ENCODE assay signal across 8 mouse cellular contexts in genomic region chr17:32025386-32025785, GRCm38 (mm10). TPM values are rescaled to one million over a fixed set of nuclear protein-coding genes. Genes with fewer than 3 reads are reported as not detected.
DNase-seq lines count a peak whose midpoint lies in the region; ATAC-seq and TF ChIP-seq lines count a peak whose summit lies in the region.

No protein-coding gene starts in this region.

- H3K4me1 ChIP-seq in CH12.LX (ENCODE audit: control insufficient read depth in 1 of 2, insufficient read depth in 2 of 2): peaks cover 12 to 29% of the 10 kb centered on the region in 2 experiments
- no peaks in the 10 kb centered on the region for H3K4me1 ChIP-seq in embryonic fibroblast, embryonic 13.5 days (ENCODE audit: control insufficient read depth, insufficient read depth, low read length)
- H3K4me1 ChIP-seq in heart, embryonic 16.5 days (ENCODE audit: control insufficient read depth, insufficient read depth, low read length): peaks cover 9% of the 10 kb centered on the region
- peaks cover 10% of the 10 kb centered on the region for H3K4me1 ChIP-seq in lung, embryonic 16.5 days (replicated peaks; ENCODE audit: control insufficient read depth, insufficient read depth, low read length)

- H3K27me3 ChIP-seq in CH12.LX (replicated peaks): no peaks in the 10 kb centered on the region
- no peaks in the 10 kb centered on the region for H3K27me3 ChIP-seq in heart, embryonic 16.5 days (ENCODE audit: control insufficient read depth, insufficient read depth, low read length)
- H3K27me3 ChIP-seq in lung, embryonic 16.5 days (ENCODE audit: control insufficient read depth, insufficient read depth, low read depth, low read length): no peaks in the 10 kb centered on the region

- dilution Hi-C loops in CH12.LX (cut with MboI; ENCODE audit: extremely low pct_ligation_motif_present, extremely low pct_unique_long_range_greater_than_20kb, low sequenced_read_pairs): no loop called here

- H3K9me3 ChIP-seq in CH12.LX (replicated peaks; ENCODE audit: low read length): no peaks in the 10 kb centered on the region
- no peaks in the 10 kb centered on the region for H3K9me3 ChIP-seq in heart, embryonic 16.5 days (replicated peaks; ENCODE audit: control insufficient read depth, low read length)
- H3K9me3 ChIP-seq in lung, embryonic 16.5 days (ENCODE audit: control insufficient read depth, low read length): no peaks in the 10 kb centered on the region

- TF ChIP-seq POLR2A in CH12.LX (IDR thresholded peaks at IDR 0.05; ENCODE audit: low read depth, low read length): no peak
- no peak for TF ChIP-seq POLR2A in embryonic fibroblast, embryonic 13.5 days (IDR thresholded peaks at IDR 0.05; ENCODE audit: low read depth, low read length)

- no peaks in the 10 kb centered on the region for H3K36me3 ChIP-seq in CH12.LX (replicated peaks in 1 of 2; ENCODE audit: control insufficient read depth in 1 of 2, insufficient read depth in 1 of 2, low read length in 1 of 2)
- H3K36me3 ChIP-seq in heart, embryonic 16.5 days (ENCODE audit: control insufficient read depth, insufficient read depth): no peaks in the 10 kb centered on the region
- H3K36me3 ChIP-seq in lung, embryonic 16.5 days (ENCODE audit: control insufficient read depth, insufficient read depth, low read length): no peaks in the 10 kb centered on the region

- H3K4me2 ChIP-seq in CH12.LX (ENCODE audit: insufficient read depth, low read depth, poor library complexity, severe bottlenecking): no peak overlapping the region
- H3K4me2 ChIP-seq in heart, embryonic 16.5 days (ENCODE audit: low read depth, low read length): no peak overlapping the region
- H3K4me2 ChIP-seq in lung, embryonic 16.5 days (ENCODE audit: low read depth, low read length): no peak overlapping the region

- peak; percentile 85 to 99 for TF ChIP-seq CTCF in CH12.LX (conservative IDR thresholded peaks at IDR 0.05 in 1 of 2, IDR thresholded peaks at IDR 0.05 in 1 of 2; ENCODE audit: low read depth in 2 of 2, low read length in 2 of 2)
- TF ChIP-seq CTCF in embryonic fibroblast, embryonic 13.5 days (IDR thresholded peaks at IDR 0.05; ENCODE audit: borderline replicate concordance, insufficient read depth, low read length): peak; percentile 59; the same call in 1 of the 2 replicates

- TF ChIP-seq EP300 in CH12.LX (IDR thresholded peaks at IDR 0.05; ENCODE audit: low read length): 0 out of 2 replicates have a peak, but pooled peaks have one; percentile 1

- peak; percentile 79 for DNase-seq in CH12.LX (ENCODE audit: extremely low read depth)
- peak; percentile 85 for DNase-seq in adipocyte (ENCODE audit: low spot score)
- DNase-seq in kidney, postnatal 36 days: peak; percentile 79 to 83
- DNase-seq in retina, postnatal 7 days (ENCODE audit: low read depth, low spot score): peak; percentile 61
- peak; percentile 75 for DNase-seq in thymus, postnatal 4 days

- H3K4me3 ChIP-seq in CH12.LX (replicated peaks in 1 of 3; ENCODE audit: low read depth in 2 of 3, low read length in 2 of 3, poor library complexity in 1 of 3): no peak overlapping the region
- H3K4me3 ChIP-seq in embryonic fibroblast, embryonic 13.5 days (ENCODE audit: insufficient read depth, low read length): no peak overlapping the region
- no peak overlapping the region for H3K4me3 ChIP-seq in heart, embryonic 16.5 days (ENCODE audit: low read length)
- H3K4me3 ChIP-seq in lung, embryonic 16.5 days (ENCODE audit: low read length): no peak overlapping the region

- peak; percentile 81 for ATAC-seq in heart, embryonic 16.5 days (replicated peaks; ENCODE audit: extremely low read depth, insufficient read depth, low FRiP score)
- ATAC-seq in lung, embryonic 16.5 days (ENCODE audit: low read depth): peak; percentile 79

- no peaks in the 10 kb centered on the region for H3K79me2 ChIP-seq in CH12.LX (replicated peaks; ENCODE audit: control insufficient read depth, extremely low read depth, insufficient read depth, poor library complexity, severe bottlenecking)

- 12% methylated on average over 2 of the region's 2 CpGs for WGBS in heart, embryonic 16.5 days
- WGBS in lung, embryonic 16.5 days: 5% methylated on average over 2 of the region's 2 CpGs

- no peak; the same call in none of the 2 replicates for TF ChIP-seq RAD21 in CH12.LX (IDR thresholded peaks at IDR 0.05; ENCODE audit: low read depth, low read length)

- H3K27ac ChIP-seq in CH12.LX (ENCODE audit: insufficient read depth, low read depth): no peak overlapping the region
- no peak overlapping the region for H3K27ac ChIP-seq in embryonic fibroblast, embryonic 13.5 days (ENCODE audit: insufficient read depth, low read length)
- no peak overlapping the region for H3K27ac ChIP-seq in heart, embryonic 16.5 days (ENCODE audit: low read length)
- no peak overlapping the region for H3K27ac ChIP-seq in lung, embryonic 16.5 days (ENCODE audit: low read length)

- no peak overlapping the region for H3K9ac ChIP-seq in CH12.LX (ENCODE audit: insufficient read depth, low read depth)
- H3K9ac ChIP-seq in heart, embryonic 16.5 days (ENCODE audit: low read length): no peak overlapping the region
- H3K9ac ChIP-seq in lung, embryonic 16.5 days (ENCODE audit: low read length): no peak overlapping the region

- in situ Hi-C loops in CH12.LX (cut with MboI; ENCODE audit: low pct_ligation_motif_present, low pct_unique_long_range_greater_than_20kb, low sequenced_read_pairs): loop anchor here (5.0 to 10.0 kb wide), 2 partner anchors 333 to 491 kb away; no protein-coding TSS in a partner anchor

TF ChIP-seq in CH12.LX, 34 proteins besides CTCF, POLR2A, EP300 and RAD21:
- 0 out of 2 replicates have a peak, but pooled peaks have one; percentile 11 for TF ChIP-seq HCFC1 (IDR thresholded peaks at IDR 0.05; ENCODE audit: low read depth, low read length)
- no peak for TF ChIP-seq ZNF384 (IDR thresholded peaks at IDR 0.05; ENCODE audit: low read depth, low read length)
- TF ChIP-seq NELFE (IDR thresholded peaks at IDR 0.05; ENCODE audit: low read depth, low read length): no peak
- TF ChIP-seq MYC (IDR thresholded peaks at IDR 0.05; ENCODE audit: low read depth, low read length): peak; percentile 74
- peak; percentile 54; the same call in 1 of the 2 replicates for TF ChIP-seq TCF12 (IDR thresholded peaks at IDR 0.05; ENCODE audit: low read depth, low read length)
- TF ChIP-seq SMC3 (IDR thresholded peaks at IDR 0.05; ENCODE audit: low read depth, low read length): peak; percentile 100
- TF ChIP-seq IRF4 (IDR thresholded peaks at IDR 0.05; ENCODE audit: low read depth, low read length): peak; percentile 25; the same call in 1 of the 2 replicates
- no peak for TF ChIP-seq ZMIZ1 (IDR thresholded peaks at IDR 0.05; ENCODE audit: low read depth, low read length)
- TF ChIP-seq JUND (conservative IDR thresholded peaks at IDR 0.05; ENCODE audit: low read depth, low read length): peak; percentile 51
- TF ChIP-seq ZC3H11A (IDR thresholded peaks at IDR 0.05; ENCODE audit: low read depth, low read length): peak; percentile 100
- TF ChIP-seq ETS1 (conservative IDR thresholded peaks at IDR 0.05; ENCODE audit: low read depth, low read length): no peak
- TF ChIP-seq MAX (IDR thresholded peaks at IDR 0.05; ENCODE audit: low read length): peak; percentile 39; the same call in 1 of the 2 replicates
- peak; percentile 67 for TF ChIP-seq MEF2A (IDR thresholded peaks at IDR 0.05; ENCODE audit: borderline replicate concordance, low read depth, low read length)
- peak; percentile 42 for TF ChIP-seq NRF1 (IDR thresholded peaks at IDR 0.05; ENCODE audit: low read depth, low read length)
- TF ChIP-seq RCOR1 (conservative IDR thresholded peaks at IDR 0.05; ENCODE audit: low read depth, low read length): 0 out of 2 replicates have a peak, but pooled peaks have one; percentile 22
- TF ChIP-seq MAZ (IDR thresholded peaks at IDR 0.05; ENCODE audit: low read depth, low read length): 0 out of 2 replicates have a peak, but pooled peaks have one; percentile 6
- peak; percentile 79 for TF ChIP-seq SIN3A (IDR thresholded peaks at IDR 0.05; ENCODE audit: low read length)
- TF ChIP-seq JUN (IDR thresholded peaks at IDR 0.05; ENCODE audit: insufficient read depth, low read depth, low read length): no peak
- peak; percentile 27; the same call in 1 of the 2 replicates for TF ChIP-seq BHLHE40 (IDR thresholded peaks at IDR 0.05; ENCODE audit: low read depth, low read length)
- 0 out of 2 replicates have a peak, but pooled peaks have one; percentile 40 for TF ChIP-seq E2F4 (IDR thresholded peaks at IDR 0.05; ENCODE audit: insufficient replicate concordance, low read depth, low read length)
- no peak for TF ChIP-seq KAT2A (IDR thresholded peaks at IDR 0.05; ENCODE audit: insufficient replicate concordance, low read length)
- TF ChIP-seq USF1 (IDR thresholded peaks at IDR 0.05; ENCODE audit: low read depth, low read length): no peak
- no peak for TF ChIP-seq ZKSCAN1 (IDR thresholded peaks at IDR 0.05; ENCODE audit: borderline replicate concordance, low read depth, low read length)
- TF ChIP-seq ELF1 (IDR thresholded peaks at IDR 0.05; ENCODE audit: low read depth, low read length): no peak; the same call in 1 of the 2 replicates
- TF ChIP-seq MXI1 (IDR thresholded peaks at IDR 0.05; ENCODE audit: low read depth, low read length): peak; percentile 56; the same call in 1 of the 2 replicates
- no peak for TF ChIP-seq USF2 (conservative IDR thresholded peaks at IDR 0.05; ENCODE audit: low read depth, low read length)

RNA-seq across cellular contexts. Expression of gene Rrp1b, which starts 10.5 kb away (rescaled TPM):
- total RNA-seq in CH12.LX (2012; rRNA removed) (76.7 and 99.1 TPM in 2 replicates), CH12.LX (2014; rRNA removed) (60.9 and 72.4 TPM in 2 replicates)
- 149 and 151 TPM in 2 replicates for polyA plus RNA-seq in CH12.LX (2012; ENCODE audit: insufficient read length, low read depth)
- 30.0 and 38.6 TPM in 2 replicates for polyA plus RNA-seq in embryonic fibroblast, embryonic 13.5 days (2011; ENCODE audit: insufficient read length, low read depth, missing spikeins)
- 27.0 and 32.3 TPM in 2 replicates for polyA plus RNA-seq in heart, embryonic 16.5 days (2015; fragmentation: Nextera tagmentation; extraction: Ambion mirVana)
- 53.4 and 58.5 TPM in 2 replicates for polyA plus RNA-seq in lung, embryonic 16.5 days (2015; fragmentation: Nextera tagmentation; extraction: Ambion mirVana)

RNA-seq across cellular contexts. Expression of gene Hsf2bp, which starts 10.8 kb away (rescaled TPM):
- total RNA-seq in CH12.LX (2012; rRNA removed) (0.34 and 0.67 TPM in 2 replicates), CH12.LX (2014; rRNA removed) (0.75 and 1.2 TPM in 2 replicates)
- polyA plus RNA-seq in CH12.LX (2012; ENCODE audit: insufficient read length, low read depth): 1.0 and 1.4 TPM in 2 replicates
- polyA plus RNA-seq in embryonic fibroblast, embryonic 13.5 days (2011; ENCODE audit: insufficient read length, low read depth, missing spikeins): not detected in 2 replicates
- 0.13 and 0.20 TPM in 2 replicates for polyA plus RNA-seq in heart, embryonic 16.5 days (2015; fragmentation: Nextera tagmentation; extraction: Ambion mirVana)
- 0.57 and 0.87 TPM in 2 replicates for polyA plus RNA-seq in lung, embryonic 16.5 days (2015; fragmentation: Nextera tagmentation; extraction: Ambion mirVana)
